Mouse (Mus musculus): Measurements from ENCODE around the gene Drd2.

Drd2 gene

GRCm38 (mm10) chr9:49456136-49456535, 115.7 kb downstream of the Drd2 start:
- no peak for DNase-seq

Measured in cerebellum, adult 11 months (tissue).